Mouse (Mus musculus): ENCODE data around the gene Gm17018. TPM values are rescaled to one million over a fixed set of nuclear protein-coding genes. Genes with fewer than 3 reads are reported as not detected.
"Not testable (repeated sequence)": the region's sequence is repeated elsewhere in the genome, so short reads cannot be mapped to it uniquely, and the experiment has no call there.

The Gm17018 gene
- polyA plus RNA-seq, 1 experiment = not detected

DNA sequence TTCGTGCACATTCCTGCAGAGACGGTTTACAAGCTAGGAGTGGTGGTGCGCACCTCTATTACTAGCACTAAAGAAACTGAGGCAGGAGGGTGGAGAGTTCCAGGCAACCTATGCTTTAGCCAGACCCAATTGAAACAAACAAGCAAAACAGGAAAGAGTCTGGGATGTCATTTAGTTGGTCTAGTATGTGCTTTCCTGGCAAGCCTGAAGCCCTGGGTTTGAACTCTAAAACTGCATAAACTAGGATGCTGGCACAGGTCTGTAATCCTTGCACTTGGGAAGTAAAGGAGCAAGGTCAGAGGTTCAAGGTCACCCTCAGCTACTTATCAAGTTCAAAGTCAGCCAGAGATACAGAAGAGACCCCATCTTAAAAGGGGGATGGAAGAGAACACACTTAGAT lies 18.4 kb upstream of the Gm17018 start:
- 33% methylated on average over 3 of the region's 3 CpGs for WGBS

DNA sequence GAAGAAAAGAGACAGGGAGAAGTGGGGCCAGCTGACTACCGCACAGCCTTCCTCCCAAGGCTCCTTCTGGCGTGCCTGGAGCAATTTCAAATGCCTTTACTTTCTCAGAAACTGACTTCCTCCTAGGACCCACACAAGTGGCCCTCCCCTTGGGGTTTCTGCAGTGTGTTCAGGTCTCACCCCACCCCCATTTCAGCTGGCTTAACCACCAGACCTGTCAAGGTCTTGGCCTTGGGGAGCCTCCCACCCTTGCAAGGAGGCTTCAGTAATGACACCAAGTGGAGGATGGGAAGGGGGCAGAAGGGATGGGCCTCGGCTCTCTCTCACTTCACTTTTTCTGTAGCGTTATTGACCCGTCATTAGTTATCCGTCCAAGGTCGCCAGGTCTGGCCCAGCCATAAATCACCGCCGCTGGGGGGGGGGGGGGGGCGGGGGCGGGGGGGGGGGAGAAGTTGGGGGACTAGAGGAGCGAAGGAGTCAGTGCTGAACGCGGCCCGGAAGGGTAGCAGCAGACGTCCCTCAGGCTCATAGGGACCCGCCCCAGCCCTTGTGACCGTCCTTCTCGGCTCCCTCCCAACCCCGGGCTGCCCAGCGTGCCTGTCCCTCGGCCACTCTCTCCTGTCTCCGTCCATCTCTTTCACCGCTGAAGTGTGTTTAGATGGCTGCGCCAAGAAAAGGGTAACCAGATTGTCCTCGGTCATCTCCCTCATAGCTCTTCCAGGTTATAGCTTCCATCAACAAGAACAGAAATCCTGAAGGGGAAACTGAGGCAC lies 16.1 kb upstream of the Gm17018 start:
- TF ChIP-seq CTCF (IDR thresholded peaks at IDR 0.05; ENCODE audit: insufficient read depth, low read depth, low read length) (0 out of 2 replicates have a peak, but pooled peaks have one; percentile 9), POLR2A (IDR thresholded peaks at IDR 0.05; ENCODE audit: insufficient read depth, low read depth, low read length) (no peak)
- peaks cover 26% of the 10 kb centered on the region for H3K4me1 ChIP-seq (ENCODE audit: control insufficient read depth, insufficient read depth, low read length)
- no peak overlapping the region for H3K27ac ChIP-seq (ENCODE audit: insufficient read depth, low read depth, low read length)
- WGBS = 3% methylated on average over 21 of the region's 26 CpGs
- H3K4me3 ChIP-seq (ENCODE audit: insufficient read depth, low read depth, low read length) = peak overlapping the region; percentile 28

More for the DNA sequence above, 18.4 kb upstream of the Gm17018 start:
- Histone ChIP-seq H3K4me1 (ENCODE audit: control insufficient read depth, insufficient read depth, low read length) (peaks cover 26% of the 10 kb centered on the region), H3K4me3 (ENCODE audit: insufficient read depth, low read depth, low read length) (peak overlapping the region; percentile 43), H3K27ac (ENCODE audit: insufficient read depth, low read depth, low read length) (no peak overlapping the region)
- TF ChIP-seq POLR2A (IDR thresholded peaks at IDR 0.05; ENCODE audit: insufficient read depth, low read depth, low read length) = no peak
- no peak for TF ChIP-seq CTCF (IDR thresholded peaks at IDR 0.05; ENCODE audit: insufficient read depth, low read depth, low read length)

DNA sequence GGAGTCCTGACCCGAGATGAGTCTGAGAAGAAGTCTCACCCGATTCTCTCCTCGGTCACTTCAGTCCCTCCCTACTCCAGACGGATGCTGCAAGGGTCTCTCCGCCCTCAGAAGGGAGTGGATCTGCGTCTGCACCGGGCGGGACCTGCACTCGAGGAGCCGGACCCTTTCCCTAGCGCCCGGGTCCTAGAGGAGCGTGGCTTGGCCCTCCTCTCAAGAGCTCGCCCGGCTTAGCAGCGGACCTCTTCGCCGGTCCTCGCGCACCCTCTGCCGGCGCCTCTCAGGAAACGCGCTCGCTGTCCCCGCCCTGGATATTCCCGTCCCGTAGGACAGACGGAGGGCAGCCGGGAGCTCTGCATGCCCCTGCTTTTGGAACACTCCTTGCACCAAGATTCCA lies 15.5 kb upstream of the Gm17018 start:
- Histone ChIP-seq H3K4me3 (ENCODE audit: insufficient read depth, low read depth, low read length) (peak overlapping the region; percentile 28), H3K27ac (ENCODE audit: insufficient read depth, low read depth, low read length) (no peak overlapping the region), H3K4me1 (ENCODE audit: control insufficient read depth, insufficient read depth, low read length) (peaks cover 26% of the 10 kb centered on the region)
- under 1% methylated on average over 30 of the region's 30 CpGs for WGBS
- TF ChIP-seq POLR2A (IDR thresholded peaks at IDR 0.05; ENCODE audit: insufficient read depth, low read depth, low read length) (no peak), CTCF (IDR thresholded peaks at IDR 0.05; ENCODE audit: insufficient read depth, low read depth, low read length) (peak; percentile 96)

DNA sequence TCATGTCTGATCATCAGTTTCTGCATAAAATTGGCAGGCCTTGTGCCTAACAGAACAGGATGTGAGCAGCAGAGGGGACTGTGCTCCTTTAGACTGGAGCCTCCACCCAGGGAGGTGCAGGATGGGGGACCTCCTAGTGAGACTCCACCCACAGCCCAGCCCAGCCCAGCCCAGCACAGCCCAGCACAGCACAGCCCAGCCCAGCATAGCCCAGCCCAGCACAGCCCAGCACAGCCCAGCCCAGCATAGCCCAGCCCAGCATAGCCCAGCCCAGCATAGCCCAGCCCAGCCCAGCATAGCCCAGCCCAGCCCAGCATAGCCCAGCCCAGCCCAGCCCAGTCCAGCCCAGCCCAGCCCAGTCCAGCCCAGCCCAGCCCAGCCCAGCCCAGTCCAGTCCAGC lies 12.2 kb upstream of the Gm17018 start:
- H3K4me3 ChIP-seq (ENCODE audit: insufficient read depth, low read depth, low read length); H3K4me1 ChIP-seq (ENCODE audit: control insufficient read depth, insufficient read depth, low read length); H3K27ac ChIP-seq (ENCODE audit: insufficient read depth, low read depth, low read length): not testable (repeated sequence)

DNA sequence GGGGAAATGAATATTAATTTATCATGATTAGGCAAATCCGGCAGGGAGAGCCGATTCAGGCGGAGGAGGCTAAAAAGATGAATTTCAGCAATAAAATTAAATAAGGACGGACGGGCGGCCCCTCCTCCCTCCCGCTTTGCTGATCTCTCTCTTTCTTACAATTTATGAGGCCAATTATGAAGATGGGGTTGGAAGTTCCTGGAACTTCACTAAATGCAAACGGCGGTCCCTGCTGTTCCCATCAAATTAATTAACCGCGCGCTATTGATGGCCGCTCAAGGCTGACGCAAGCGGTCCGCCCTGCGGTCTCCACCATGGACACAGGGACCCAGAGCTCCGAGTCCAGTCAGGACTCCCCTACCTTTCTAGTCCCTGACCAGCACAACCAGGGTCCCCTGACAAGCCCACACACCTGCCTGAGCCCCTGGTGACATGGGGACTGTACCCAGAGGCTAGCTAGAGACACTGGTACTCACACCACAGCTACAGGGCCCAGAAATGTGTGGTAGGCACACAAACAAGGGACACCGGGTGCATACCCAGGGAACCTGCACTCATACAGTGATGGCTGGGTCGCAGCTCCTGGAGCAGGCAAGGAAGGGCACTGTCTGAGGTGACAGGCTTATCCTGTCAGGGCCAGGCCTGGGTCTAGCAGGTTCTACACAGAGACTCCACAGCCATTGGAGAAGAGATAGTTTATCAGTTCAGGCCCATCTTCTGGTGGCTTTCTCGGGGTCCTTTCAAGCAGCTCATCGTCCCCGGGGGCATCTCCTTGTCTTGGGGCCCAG lies 11.1 kb upstream of the Gm17018 start:
- no peak for TF ChIP-seq POLR2A (IDR thresholded peaks at IDR 0.05; ENCODE audit: insufficient read depth, low read depth, low read length)
- TF ChIP-seq CTCF (IDR thresholded peaks at IDR 0.05; ENCODE audit: insufficient read depth, low read depth, low read length) = no peak
- WGBS = 82% methylated on average over 23 of the region's 23 CpGs
- Histone ChIP-seq H3K27ac (ENCODE audit: insufficient read depth, low read depth, low read length) (no peak overlapping the region), H3K4me3 (ENCODE audit: insufficient read depth, low read depth, low read length) (no peak overlapping the region), H3K4me1 (ENCODE audit: control insufficient read depth, insufficient read depth, low read length) (peaks cover 5% of the 10 kb centered on the region)

DNA sequence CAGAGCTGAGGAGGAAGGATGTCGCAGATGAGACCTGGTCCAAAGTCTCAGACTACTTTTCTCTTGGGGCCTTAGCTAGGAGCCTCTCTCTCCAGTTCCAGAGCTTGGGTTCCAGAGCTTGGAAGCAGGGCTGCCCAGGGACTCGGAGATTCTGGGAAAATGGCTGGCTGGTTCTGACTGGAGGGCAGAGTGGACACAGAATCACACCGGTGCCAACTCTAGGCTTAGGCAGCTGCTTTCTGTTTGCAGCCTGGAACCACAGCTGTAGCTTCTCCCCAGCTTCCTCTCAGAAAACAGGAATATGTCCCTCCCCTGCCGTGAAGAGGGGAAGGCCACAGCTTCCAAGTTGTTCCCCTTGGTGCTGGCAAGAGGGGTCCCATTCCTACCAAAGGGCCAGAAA lies 10.5 kb upstream of the Gm17018 start:
- H3K4me1 ChIP-seq (ENCODE audit: control insufficient read depth, insufficient read depth, low read length) = no peaks in the 10 kb centered on the region; the same call in 1 of the 2 replicates
- WGBS = 86% methylated on average over 4 of the region's 4 CpGs
- H3K4me3 ChIP-seq (ENCODE audit: insufficient read depth, low read depth, low read length) = no peak overlapping the region
- H3K27ac ChIP-seq (ENCODE audit: insufficient read depth, low read depth, low read length) = no peak overlapping the region
- TF ChIP-seq POLR2A (IDR thresholded peaks at IDR 0.05; ENCODE audit: insufficient read depth, low read depth, low read length) (no peak), CTCF (IDR thresholded peaks at IDR 0.05; ENCODE audit: insufficient read depth, low read depth, low read length) (no peak)

DNA sequence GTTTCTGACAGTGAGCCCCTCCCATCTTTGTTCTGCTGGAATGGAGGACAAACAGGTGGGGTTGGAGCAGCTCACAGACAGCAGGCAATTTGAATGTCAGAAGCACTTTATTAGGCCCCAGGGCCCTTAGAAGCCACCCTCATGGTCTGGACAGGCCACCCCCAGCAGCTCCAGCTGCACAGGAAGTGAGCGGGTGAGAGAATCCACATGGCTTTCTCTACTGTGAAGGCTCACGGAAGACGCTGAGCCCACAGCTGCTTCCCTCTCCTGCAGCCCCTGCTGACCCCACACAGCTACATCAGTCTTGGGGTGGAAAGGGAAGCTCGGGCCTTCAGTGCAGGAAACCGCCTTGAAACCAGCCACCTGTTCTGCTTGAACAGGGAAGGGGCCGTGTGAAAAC lies 8.2 kb upstream of the Gm17018 start:
- no peak for TF ChIP-seq POLR2A (IDR thresholded peaks at IDR 0.05; ENCODE audit: insufficient read depth, low read depth, low read length)
- TF ChIP-seq CTCF (IDR thresholded peaks at IDR 0.05; ENCODE audit: insufficient read depth, low read depth, low read length) = no peak
- H3K4me1 ChIP-seq (ENCODE audit: control insufficient read depth, insufficient read depth, low read length) = no peaks in the 10 kb centered on the region
- 89% methylated on average over 6 of the region's 6 CpGs for WGBS
- no peak overlapping the region for H3K27ac ChIP-seq (ENCODE audit: insufficient read depth, low read depth, low read length)
- no peak overlapping the region for H3K4me3 ChIP-seq (ENCODE audit: insufficient read depth, low read depth, low read length)

DNA sequence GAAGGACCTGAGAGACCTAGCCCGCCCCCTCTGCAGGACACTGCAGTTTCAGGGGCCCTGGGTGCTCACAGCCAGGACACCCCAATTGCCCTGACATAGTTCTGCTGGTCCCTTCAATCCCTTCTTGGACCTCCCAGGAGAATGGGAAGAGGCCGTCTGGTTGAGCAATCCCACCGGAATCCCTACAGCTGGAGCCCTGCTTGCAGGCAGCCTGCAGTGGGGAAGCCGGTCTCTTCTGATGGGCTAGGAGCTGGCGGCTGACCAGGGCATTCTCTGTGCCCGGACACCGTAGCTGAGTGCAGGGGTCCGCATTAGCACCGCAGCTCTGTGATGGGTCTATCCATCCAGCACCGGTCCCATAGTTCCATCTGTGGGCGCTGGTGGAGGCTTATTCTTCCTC lies 6.3 kb upstream of the Gm17018 start:
- H3K4me3 ChIP-seq (ENCODE audit: insufficient read depth, low read depth, low read length) = no peak overlapping the region
- WGBS = 95% methylated on average over 11 of the region's 11 CpGs
- no peak for TF ChIP-seq CTCF (IDR thresholded peaks at IDR 0.05; ENCODE audit: insufficient read depth, low read depth, low read length)
- no peak for TF ChIP-seq POLR2A (IDR thresholded peaks at IDR 0.05; ENCODE audit: insufficient read depth, low read depth, low read length)
- no peaks in the 10 kb centered on the region for H3K4me1 ChIP-seq (ENCODE audit: control insufficient read depth, insufficient read depth, low read length)
- H3K27ac ChIP-seq (ENCODE audit: insufficient read depth, low read depth, low read length) = no peak overlapping the region
